Comparison of ENCODE assay signal across 15 mouse cellular contexts in genomic region chr16:84919649-84920308, GRCm38 (mm10).
DNase-seq lines count a peak whose midpoint lies in the region; ATAC-seq lines count a peak whose summit lies in the region.
"Had no signal": no experiment of that assay in that cellular context is flagged by ENCODE, and none has a peak within 500 bp of the region (broad histone marks: within the 10 kb centered on the region; RNA-seq: fewer than 3 reads in every experiment).

No protein-coding gene starts in this region.

- H3K9me3 ChIP-seq in kidney, embryonic 16.5 days (ENCODE audit: low read length) = no peaks in the 10 kb centered on the region
- no peaks in the 10 kb centered on the region for H3K9me3 ChIP-seq in embryonic facial prominence, embryonic 10.5 days
- H3K9me3 ChIP-seq: heart, embryonic 13.5 days; midbrain, embryonic 15.5 days had no signal

- H3K27me3 ChIP-seq in kidney, embryonic 16.5 days (ENCODE audit: insufficient read depth, low read length) = no peaks in the 10 kb centered on the region
- H3K27me3 ChIP-seq in embryonic facial prominence, embryonic 10.5 days (replicated peaks; ENCODE audit: low read depth, poor library complexity, severe bottlenecking) = no peaks in the 10 kb centered on the region
- H3K27me3 ChIP-seq: heart, embryonic 13.5 days; midbrain, embryonic 15.5 days had no signal

- peak overlapping the region; percentile 84 for H3K27ac ChIP-seq in kidney, embryonic 16.5 days (ENCODE audit: low read length)
- H3K27ac ChIP-seq in embryonic facial prominence, embryonic 10.5 days (replicated peaks) = peak overlapping the region; percentile 69
- H3K27ac ChIP-seq: heart, embryonic 13.5 days; midbrain, embryonic 15.5 days; stomach, postnatal 0 days had no signal

- H3K4me2 ChIP-seq in kidney, embryonic 16.5 days (replicated peaks; ENCODE audit: low read depth, low read length) = no peak overlapping the region
- H3K4me2 ChIP-seq: heart, embryonic 13.5 days; midbrain, embryonic 15.5 days had no signal

- H3K4me1 ChIP-seq in kidney, embryonic 16.5 days (ENCODE audit: insufficient read depth, low read length) = peaks cover 18% of the 10 kb centered on the region
- peaks cover 17% of the 10 kb centered on the region for H3K4me1 ChIP-seq in embryonic facial prominence, embryonic 10.5 days

- H3K4me3 ChIP-seq in kidney, embryonic 16.5 days (ENCODE audit: low read length) = no peak overlapping the region
- no peak overlapping the region for H3K4me3 ChIP-seq in embryonic facial prominence, embryonic 10.5 days
- H3K4me3 ChIP-seq: heart, embryonic 13.5 days; midbrain, embryonic 15.5 days had no signal

- no peak for DNase-seq in kidney, adult 18-20 months
- DNase-seq in R1 (ENCODE audit: low read depth, low spot score) = peak; percentile 20
- peak; percentile 37 for DNase-seq in embryonic facial prominence, embryonic 10.5 days (ENCODE audit: low spot score)
- peak; percentile 42 for DNase-seq in hindlimb bud, embryonic 11.5 days (ENCODE audit: extremely low spot score, low read depth, low spot score)
- no peak for DNase-seq in gastrocnemius, adult 8-10 months (ENCODE audit: low spot score in 2 of 2)
- no peak for DNase-seq in heart, adult 11 months
- DNase-seq: adrenal gland, postnatal 25 days; cerebellum, adult 9-10 months; lung, adult 2 months had no signal

- 17% methylated on average over 5 of the region's 5 CpGs for WGBS in kidney, embryonic 16.5 days
- 37% methylated on average over 5 of the region's 5 CpGs for WGBS in embryonic facial prominence, embryonic 10.5 days

- ATAC-seq in kidney, embryonic 16.5 days (ENCODE audit: low FRiP score, low TSS enrichment) = peak; percentile 90
- no peak for ATAC-seq in CD4-positive, CD25-positive, alpha-beta regulatory T cell, adult 4 months
- ATAC-seq: intestine, embryonic 16.5 days; midbrain, embryonic 15.5 days had no signal

- no peak overlapping the region for H3K9ac ChIP-seq in kidney, embryonic 16.5 days (replicated peaks; ENCODE audit: low read length)
- H3K9ac ChIP-seq: heart, embryonic 13.5 days; midbrain, embryonic 15.5 days had no signal

- no peaks in the 10 kb centered on the region for H3K36me3 ChIP-seq in kidney, embryonic 16.5 days (ENCODE audit: insufficient read depth, low read length)
- no peaks in the 10 kb centered on the region for H3K36me3 ChIP-seq in embryonic facial prominence, embryonic 10.5 days (replicated peaks)
- H3K36me3 ChIP-seq: heart, embryonic 13.5 days; midbrain, embryonic 15.5 days had no signal

Comparison
In these comparisons a context has a peak if more than half of its experiments do, and no peak if none do; other contexts are left out.
1. DNase-seq: peak in R1 (single experiment), embryonic facial prominence, embryonic 10.5 days (single experiment) and hindlimb bud, embryonic 11.5 days (single experiment); none in kidney, adult 18-20 months (single experiment), gastrocnemius, adult 8-10 months (0 of 2) and heart, adult 11 months (single experiment).